Mouse (Mus musculus): ENCODE measurements around the gene Dusp13.

GRCm38 (mm10) chr14:21787374-21787773 is 36.4 kb upstream of the Dusp13 start:
- no peak for TF ChIP-seq CTCF (IDR thresholded peaks at IDR 0.05; ENCODE audit: low read depth)
- no peak for TF ChIP-seq EP300 (IDR thresholded peaks at IDR 0.05; ENCODE audit: low read depth)

Measured in liver, postnatal 0 days (tissue).